Mouse (Mus musculus): ENCODE data around the gene Twf2. TPM values are rescaled to one million over a fixed set of nuclear protein-coding genes. Genes with fewer than 3 reads are reported as not detected.
A peak's percentile ranks its signal among the peaks of the same experiment; 100 is the strongest.

Twf2 gene
- polyA plus RNA-seq, 1 experiment from 2014 or later, result 51.8 TPM

DNA sequence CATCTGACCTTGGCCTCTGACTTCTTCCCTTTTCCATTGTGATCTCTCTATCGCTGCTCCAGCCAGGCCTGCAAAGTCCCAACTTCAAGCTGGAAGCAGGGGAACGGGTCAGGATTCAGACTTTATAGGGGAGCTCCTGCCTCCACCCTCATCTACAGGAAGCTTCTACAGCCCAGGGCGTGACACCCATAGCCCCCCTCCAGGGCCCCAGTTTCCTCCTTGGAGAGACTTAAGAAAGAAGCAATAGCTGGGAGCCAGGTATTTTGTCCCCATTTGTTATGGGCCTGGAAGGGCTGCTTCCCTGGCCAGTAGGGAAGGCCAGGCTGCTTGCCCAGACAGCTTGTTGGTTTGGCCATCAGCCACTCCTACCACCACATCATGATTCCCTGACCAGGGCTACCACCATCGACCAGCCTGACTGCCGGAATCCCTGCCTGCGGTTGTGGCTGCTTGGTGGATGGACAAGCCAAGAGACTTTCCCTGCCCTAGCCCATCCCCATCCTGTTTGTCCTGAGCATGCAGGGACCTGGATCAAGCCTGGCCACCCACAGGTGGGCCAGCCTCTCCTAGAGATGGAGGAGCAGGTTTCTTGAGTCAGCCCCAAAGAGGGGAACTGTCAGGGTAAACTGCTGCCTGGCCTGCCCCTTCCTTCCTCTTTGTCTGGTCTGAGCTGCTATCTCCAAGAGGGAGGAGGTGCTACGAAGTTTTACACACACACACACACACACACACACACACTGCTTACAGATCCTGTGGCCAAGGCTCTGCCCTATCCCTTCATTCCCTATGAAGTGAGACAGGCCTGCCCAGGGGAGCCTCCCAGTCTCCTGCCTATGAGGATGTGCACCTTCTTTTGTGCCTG lies 1.3 kb downstream of the Twf2 start:
- Histone ChIP-seq H3K4me1 (peaks cover 38% of the 10 kb centered on the region), H3K9ac (0 out of 2 replicates have a peak overlapping the region, but pooled peaks have one; percentile 93), H3K27ac (no peak overlapping the region), H3K27me3 (replicated peaks) (0 out of 2 replicates have a peak, but pooled peaks cover 5% of the 10 kb centered on the region), H3K36me3 (replicated peaks) (no peaks in the 10 kb centered on the region), H3K4me3 (peak overlapping the region; percentile 89), H3K9me3 (no peaks in the 10 kb centered on the region), H3K4me2 (peak overlapping the region; percentile 72)
- no peak for ATAC-seq (replicated peaks)
- 79% methylated on average over 7 of the region's 7 CpGs for WGBS

DNA sequence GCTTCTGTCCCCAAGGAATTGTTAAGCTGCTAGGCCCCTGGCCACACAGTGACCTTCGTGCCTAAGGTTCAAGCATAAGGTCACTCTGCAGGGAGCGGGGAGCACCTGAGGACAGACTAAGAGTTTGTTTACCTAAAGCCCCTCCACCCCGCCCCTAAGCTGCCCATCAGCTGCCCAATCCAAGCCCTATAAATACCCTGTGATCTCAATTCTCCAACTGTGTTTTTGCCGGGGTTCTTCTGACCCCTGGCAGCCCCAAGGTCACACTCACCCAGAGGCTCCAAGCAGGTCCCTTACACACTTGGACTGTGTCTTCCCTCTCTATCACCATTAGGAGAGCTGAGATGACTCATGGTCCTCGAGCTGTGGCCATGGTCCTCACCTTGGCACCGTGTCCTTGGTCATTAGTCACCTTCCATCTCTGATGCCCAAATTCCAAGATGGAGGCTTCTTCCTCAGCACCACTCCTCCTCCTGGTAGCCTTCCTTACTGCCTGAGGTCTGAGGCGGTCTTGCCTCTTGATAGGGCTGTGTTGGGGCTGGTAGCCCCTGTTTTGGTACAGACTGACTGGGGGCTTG lies 2.9 kb downstream of the Twf2 start:
- Histone ChIP-seq H3K4me1 (peaks cover 32% of the 10 kb centered on the region), H3K27ac (no peak overlapping the region), H3K36me3 (replicated peaks) (no peaks in the 10 kb centered on the region), H3K4me2 (no peak overlapping the region), H3K9ac (no peak overlapping the region), H3K4me3 (no peak overlapping the region), H3K9me3 (no peaks in the 10 kb centered on the region), H3K27me3 (replicated peaks) (no peaks in the 10 kb centered on the region)
- ATAC-seq (replicated peaks), result no peak
- 86% methylated on average over 7 of the region's 7 CpGs for WGBS

DNA sequence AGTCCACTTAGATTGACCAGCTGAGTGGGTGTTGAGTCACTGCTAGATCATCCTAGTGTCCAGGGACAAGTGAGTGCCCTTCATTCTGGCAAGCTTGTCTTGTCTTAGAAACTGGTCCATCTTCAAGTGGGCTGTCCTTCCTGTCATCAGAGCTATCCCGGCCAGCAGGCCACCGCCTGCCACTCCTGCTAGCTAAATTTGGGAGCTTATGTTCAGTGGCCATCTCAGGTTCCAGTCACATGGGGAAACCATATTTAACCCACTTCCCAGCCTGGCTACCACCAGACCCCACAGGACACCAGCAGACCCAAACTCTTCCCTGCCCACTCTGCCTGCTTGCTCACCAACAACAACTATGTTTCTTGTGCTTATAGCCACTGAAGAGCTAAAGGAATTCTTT lies 3.6 kb downstream of the Twf2 start:
- Histone ChIP-seq H3K4me1 (peaks cover 39% of the 10 kb centered on the region), H3K9ac (no peak overlapping the region), H3K27me3 (replicated peaks) (no peaks in the 10 kb centered on the region), H3K4me3 (no peak overlapping the region), H3K36me3 (replicated peaks) (no peaks in the 10 kb centered on the region), H3K9me3 (no peaks in the 10 kb centered on the region), H3K4me2 (no peak overlapping the region), H3K27ac (no peak overlapping the region)
- no peak for ATAC-seq (replicated peaks)
- WGBS, result 91% methylated on average over 2 of the region's 2 CpGs

DNA sequence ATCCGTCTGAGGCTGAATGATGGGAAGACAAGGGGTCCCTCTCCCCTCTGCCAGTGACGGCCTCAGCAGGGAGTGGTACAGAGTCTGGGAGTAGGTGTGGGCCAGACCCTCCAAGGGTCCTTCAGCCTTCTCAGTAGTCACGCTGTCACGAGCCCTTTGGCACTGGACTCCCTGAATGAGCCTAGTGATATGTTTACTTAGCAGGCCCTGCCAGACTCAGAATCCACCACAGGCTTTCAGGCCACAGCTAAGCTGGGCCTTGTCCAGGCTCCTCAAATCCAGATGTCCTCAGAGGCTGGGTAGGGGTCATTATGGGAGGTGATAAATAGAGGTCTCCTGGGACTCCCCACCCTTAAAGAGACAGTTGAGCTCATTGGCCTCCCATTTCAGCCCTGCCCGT lies 5.3 kb downstream of the Twf2 start:
- WGBS, result 86% methylated on average over 5 of the region's 5 CpGs
- H3K4me3 ChIP-seq, result no peak overlapping the region
- no peak overlapping the region for H3K27ac ChIP-seq
- H3K4me2 ChIP-seq, result no peak overlapping the region
- no peaks in the 10 kb centered on the region for H3K9me3 ChIP-seq
- no peaks in the 10 kb centered on the region for H3K27me3 ChIP-seq (replicated peaks)
- H3K9ac ChIP-seq, result no peak overlapping the region
- no peak for ATAC-seq (replicated peaks)
- 0 out of 2 replicates have a peak, but pooled peaks cover 3% of the 10 kb centered on the region for H3K36me3 ChIP-seq (replicated peaks)
- H3K4me1 ChIP-seq, result peaks cover 41% of the 10 kb centered on the region

DNA sequence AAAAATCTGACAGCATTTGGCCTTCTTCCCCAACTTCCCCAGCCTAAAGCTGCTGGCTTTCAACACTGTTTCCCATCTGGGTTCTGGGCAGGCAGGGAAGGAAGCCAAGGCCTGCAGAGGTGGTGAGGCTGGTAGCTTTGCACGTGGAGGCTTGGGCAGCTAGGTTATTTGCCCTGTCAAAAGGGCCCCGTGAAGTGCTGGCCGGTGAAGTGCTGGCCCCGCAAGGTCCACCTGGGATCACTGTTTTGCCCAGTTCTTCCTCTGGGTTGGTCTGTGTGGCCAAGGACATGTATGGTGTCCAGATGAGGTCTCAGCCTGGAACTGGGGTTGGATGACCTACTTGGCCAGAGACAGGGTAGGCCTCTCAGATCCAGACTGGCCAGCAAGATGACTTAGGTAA lies 7.0 kb downstream of the Twf2 start:
- ATAC-seq (replicated peaks), result no peak
- no peak overlapping the region for H3K27ac ChIP-seq
- H3K4me3 ChIP-seq, result no peak overlapping the region
- peaks cover 25% of the 10 kb centered on the region for H3K4me1 ChIP-seq
- H3K27me3 ChIP-seq (replicated peaks), result no peaks in the 10 kb centered on the region
- H3K4me2 ChIP-seq, result no peak overlapping the region
- H3K9me3 ChIP-seq, result no peaks in the 10 kb centered on the region
- peaks cover 17% of the 10 kb centered on the region for H3K36me3 ChIP-seq (replicated peaks)
- WGBS, result 91% methylated on average over 4 of the region's 4 CpGs
- no peak overlapping the region for H3K9ac ChIP-seq

DNA sequence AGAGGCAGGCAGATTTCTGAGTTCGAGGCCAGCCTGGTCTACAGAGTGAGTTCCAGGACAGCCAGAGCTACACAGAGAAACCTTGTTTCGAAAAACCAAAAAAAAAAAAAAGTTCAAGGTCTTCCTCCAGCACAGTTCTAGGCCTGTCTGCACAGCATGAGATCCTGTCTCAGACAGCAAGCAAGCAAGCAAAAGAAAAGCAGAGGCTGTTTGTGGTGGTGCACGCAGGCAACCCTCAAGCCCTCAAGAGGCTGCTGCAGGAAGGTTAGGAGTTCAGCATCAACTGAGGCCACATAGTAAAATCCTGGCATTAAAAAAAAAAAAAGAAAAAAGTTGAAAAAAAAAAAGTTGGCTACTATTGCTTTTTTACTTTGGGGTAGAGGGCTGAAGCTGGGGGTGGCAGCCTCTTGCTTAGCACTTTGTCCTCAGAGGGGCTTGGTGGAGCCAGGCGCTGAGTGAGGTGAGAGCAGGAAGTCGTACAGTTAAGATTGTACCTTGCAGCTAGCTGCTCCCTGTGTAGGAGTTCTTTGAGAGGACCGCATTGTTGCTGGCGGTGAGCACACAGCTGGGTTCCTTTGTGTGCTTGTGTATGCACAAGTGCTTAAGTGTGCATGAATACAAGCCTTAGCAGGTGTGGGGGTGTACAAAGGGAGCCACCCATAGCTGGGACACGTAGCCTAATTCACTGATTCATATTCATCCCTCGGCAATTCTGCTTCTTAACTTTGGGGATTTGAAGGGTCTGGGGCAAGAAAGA lies 8.1 kb downstream of the Twf2 start:
- H3K4me1 ChIP-seq, result peaks cover 25% of the 10 kb centered on the region
- H3K27me3 ChIP-seq (replicated peaks), result no peaks in the 10 kb centered on the region
- H3K9ac ChIP-seq, result peak overlapping the region; percentile 39; the same call in 1 of the 2 replicates
- peaks cover 21% of the 10 kb centered on the region for H3K36me3 ChIP-seq (replicated peaks)
- 28% methylated on average over 9 of the region's 9 CpGs for WGBS
- H3K27ac ChIP-seq, result peak overlapping the region; percentile 66; the same call in 1 of the 2 replicates
- peak overlapping the region; percentile 48 for H3K4me2 ChIP-seq
- H3K4me3 ChIP-seq, result no peak overlapping the region
- H3K9me3 ChIP-seq, result no peaks in the 10 kb centered on the region
- no peak for ATAC-seq (replicated peaks)

DNA sequence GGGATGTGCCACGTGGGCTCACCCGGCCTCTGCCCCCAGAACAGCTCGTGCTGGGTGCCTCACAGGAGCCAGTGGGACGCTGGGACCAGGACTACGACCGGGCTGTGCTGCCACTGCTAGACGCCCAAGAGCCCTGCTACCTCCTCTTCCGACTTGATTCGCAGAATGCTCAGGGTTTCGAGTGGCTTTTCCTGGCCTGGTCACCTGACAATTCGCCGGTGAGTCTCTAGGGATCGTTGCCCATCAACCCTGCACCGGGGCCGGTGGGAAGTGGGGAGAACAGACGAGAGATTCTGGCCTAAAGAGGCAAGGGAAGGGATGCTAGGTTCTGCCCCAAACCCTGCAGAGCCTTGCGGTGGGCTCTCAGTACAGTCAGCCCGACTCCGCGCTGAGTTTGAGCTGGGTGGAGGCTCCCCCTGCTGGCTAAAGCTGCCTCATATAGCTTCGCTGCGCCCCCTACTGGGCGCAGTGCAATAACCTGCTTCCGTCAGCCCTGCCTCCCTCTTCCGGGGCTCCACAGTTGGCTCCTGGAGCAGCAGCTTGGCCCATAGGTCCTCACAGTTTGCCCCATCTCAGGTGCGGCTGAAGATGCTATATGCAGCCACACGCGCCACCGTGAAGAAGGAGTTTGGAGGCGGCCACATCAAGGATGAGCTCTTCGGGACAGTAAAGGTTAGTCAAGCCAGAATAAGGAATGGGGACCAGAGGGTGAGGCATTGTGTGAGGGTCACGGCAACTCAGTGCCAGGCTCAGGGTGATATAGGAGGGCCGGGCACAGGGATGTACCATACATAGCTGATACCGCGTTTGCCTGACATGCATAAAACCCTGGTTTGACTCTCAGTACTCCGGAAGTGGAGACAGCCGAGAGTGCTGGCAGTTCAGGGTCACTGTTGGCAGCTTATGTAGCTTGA lies 9.0 kb downstream of the Twf2 start:
- H3K36me3 ChIP-seq (replicated peaks), result peaks cover 21% of the 10 kb centered on the region
- peak; percentile 79 for ATAC-seq (replicated peaks)
- H3K4me1 ChIP-seq, result peaks cover 18% of the 10 kb centered on the region
- no peaks in the 10 kb centered on the region for H3K9me3 ChIP-seq
- peak overlapping the region; percentile 48 for H3K4me2 ChIP-seq
- WGBS, result 18% methylated on average over 37 of the region's 37 CpGs
- no peaks in the 10 kb centered on the region for H3K27me3 ChIP-seq (replicated peaks)
- H3K9ac ChIP-seq, result peak overlapping the region; percentile 39; the same call in 1 of the 2 replicates
- H3K4me3 ChIP-seq, result peak overlapping the region; percentile 26
- H3K27ac ChIP-seq, result peak overlapping the region; percentile 66

DNA sequence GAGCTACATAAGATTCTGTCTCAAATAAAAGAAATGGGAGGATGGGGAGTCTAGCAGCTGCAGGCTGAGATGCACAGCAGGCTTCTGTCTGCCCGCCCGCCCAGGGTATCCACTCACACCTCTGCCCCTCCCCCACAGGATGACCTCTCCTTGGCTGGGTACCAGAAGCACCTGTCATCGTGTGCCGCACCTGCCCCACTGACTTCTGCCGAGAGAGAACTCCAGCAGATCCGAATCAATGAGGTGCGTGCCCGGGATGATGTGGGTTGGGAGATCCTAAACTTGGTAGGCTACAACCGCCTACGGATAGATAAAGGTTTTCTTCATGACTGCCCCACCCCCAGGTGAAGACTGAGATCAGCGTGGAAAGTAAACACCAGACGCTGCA lies 9.7 kb downstream of the Twf2 start:
- H3K36me3 ChIP-seq (replicated peaks), result peaks cover 21% of the 10 kb centered on the region
- peaks cover 13% of the 10 kb centered on the region for H3K4me1 ChIP-seq
- no peak overlapping the region for H3K27ac ChIP-seq
- H3K27me3 ChIP-seq (replicated peaks), result no peaks in the 10 kb centered on the region
- no peak overlapping the region for H3K4me2 ChIP-seq
- WGBS, result 87% methylated on average over 12 of the region's 12 CpGs
- no peak overlapping the region for H3K9ac ChIP-seq
- H3K9me3 ChIP-seq, result no peaks in the 10 kb centered on the region
- ATAC-seq (replicated peaks), result no peak
- no peak overlapping the region for H3K4me3 ChIP-seq

DNA sequence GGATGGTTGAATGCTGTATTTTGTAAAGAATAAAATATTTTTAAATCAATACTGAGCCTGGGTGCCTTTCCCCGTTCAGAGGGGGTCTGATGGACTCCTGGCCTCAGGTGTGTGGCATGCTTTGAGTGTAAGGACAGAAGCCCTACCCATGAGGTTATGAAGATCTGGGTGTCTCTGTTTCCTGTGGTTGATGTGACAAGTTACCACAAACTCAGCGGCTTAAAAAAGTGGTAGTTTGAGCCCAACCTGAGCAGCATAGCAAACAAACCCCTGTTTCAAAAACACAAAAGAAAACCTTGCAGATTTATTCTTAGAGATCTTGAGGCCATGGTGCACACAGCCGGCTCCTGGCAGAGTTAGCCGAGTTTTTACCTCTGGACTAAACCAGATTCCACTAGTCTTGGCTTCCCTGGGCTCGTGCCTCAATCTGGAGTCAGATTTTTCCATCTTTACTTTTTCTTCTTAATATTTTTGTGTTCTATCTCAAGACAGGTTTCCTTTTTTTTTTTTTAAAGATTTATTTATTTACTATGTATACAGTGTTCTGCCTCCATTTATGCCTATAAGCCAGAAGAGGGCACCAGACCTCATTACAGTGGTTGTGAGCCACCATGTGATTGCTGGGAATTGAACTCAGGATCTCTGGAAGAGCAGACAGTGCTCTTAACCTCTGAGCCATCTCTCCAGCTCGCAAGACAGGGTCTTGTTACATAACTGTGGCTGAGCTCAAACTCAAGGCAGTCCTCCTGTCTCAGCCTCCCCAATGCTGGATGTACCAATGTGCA lies 12.6 kb downstream of the Twf2 start:
- no peak overlapping the region for H3K4me3 ChIP-seq
- no peak overlapping the region for H3K27ac ChIP-seq
- H3K9me3 ChIP-seq, result no peaks in the 10 kb centered on the region
- H3K4me1 ChIP-seq, result peaks cover 13% of the 10 kb centered on the region
- no peak overlapping the region for H3K9ac ChIP-seq
- ATAC-seq (replicated peaks), result no peak
- H3K36me3 ChIP-seq (replicated peaks), result peaks cover 21% of the 10 kb centered on the region
- H3K27me3 ChIP-seq (replicated peaks), result no peaks in the 10 kb centered on the region
- no peak overlapping the region for H3K4me2 ChIP-seq
- 88% methylated on average over 6 of the region's 6 CpGs for WGBS

DNA sequence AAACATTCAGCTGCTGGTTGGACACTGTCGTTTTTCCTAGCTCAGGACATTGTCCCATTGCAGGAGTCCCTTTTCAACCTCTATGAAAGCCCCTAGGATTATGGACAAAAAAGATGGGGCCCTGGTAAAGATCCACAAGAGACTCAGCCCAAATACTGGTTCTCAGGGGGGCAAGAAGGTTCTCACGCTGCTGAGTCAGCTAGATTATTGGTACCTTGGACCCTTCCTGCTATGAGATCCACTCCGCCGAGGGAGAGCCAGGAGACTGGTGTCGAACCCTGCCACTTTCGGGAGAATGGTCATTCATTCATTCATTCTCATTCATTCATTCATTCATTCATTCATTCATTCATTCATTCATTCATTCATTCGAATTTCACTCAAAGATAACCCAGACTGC lies 14.1 kb downstream of the Twf2 start:
- Histone ChIP-seq H3K9me3 (no peaks in the 10 kb centered on the region), H3K4me3 (no peak overlapping the region), H3K4me1 (peaks cover 3% of the 10 kb centered on the region; the same call in 1 of the 2 replicates), H3K27ac (no peak overlapping the region), H3K36me3 (replicated peaks) (peaks cover 21% of the 10 kb centered on the region), H3K27me3 (replicated peaks) (no peaks in the 10 kb centered on the region), H3K9ac (no peak overlapping the region), H3K4me2 (no peak overlapping the region)
- 89% methylated on average over 7 of the region's 7 CpGs for WGBS
- ATAC-seq (replicated peaks), result no peak

DNA sequence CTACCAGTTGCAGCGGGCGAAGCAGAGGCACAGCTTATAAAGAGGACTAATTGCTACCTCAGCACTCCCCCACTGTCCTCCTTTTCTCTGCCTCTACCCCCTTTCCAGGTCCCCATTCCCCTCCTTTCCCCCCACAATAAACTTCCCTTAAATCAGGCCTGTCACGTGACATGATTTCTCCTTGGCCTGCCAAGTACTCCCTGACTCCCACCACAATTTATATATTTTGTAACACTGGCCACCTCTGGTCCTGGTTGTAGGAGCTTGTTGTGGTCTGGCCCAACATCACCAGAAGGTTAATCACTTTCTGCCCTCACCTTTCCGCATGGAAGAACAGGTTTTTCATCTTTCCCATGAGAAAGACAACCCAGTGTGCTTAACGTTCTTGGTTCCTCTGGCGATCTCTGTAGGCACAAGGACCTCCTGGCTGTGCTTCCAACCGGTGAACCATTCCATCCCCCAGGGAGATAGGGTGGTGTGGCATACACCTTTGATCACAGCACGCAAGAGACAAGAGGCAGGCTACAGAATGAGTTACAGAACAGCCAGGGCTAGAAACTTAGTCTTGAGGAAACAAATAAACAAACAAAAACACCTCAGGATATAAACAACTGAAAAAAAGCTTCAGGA lies 18.1 kb downstream of the Twf2 start:
- 69% methylated on average over 8 of the region's 8 CpGs for WGBS
- no peaks in the 10 kb centered on the region for H3K9me3 ChIP-seq
- H3K36me3 ChIP-seq (replicated peaks), result no peaks in the 10 kb centered on the region
- H3K27me3 ChIP-seq (replicated peaks), result no peaks in the 10 kb centered on the region
- peaks cover 5% of the 10 kb centered on the region; the same call in 1 of the 2 replicates for H3K4me1 ChIP-seq
- H3K4me2 ChIP-seq, result no peak overlapping the region
- H3K9ac ChIP-seq, result no peak overlapping the region
- H3K4me3 ChIP-seq, result no peak overlapping the region
- ATAC-seq (replicated peaks), result no peak
- H3K27ac ChIP-seq, result no peak overlapping the region

Measured in midbrain, embryonic 15.5 days (tissue).